Mouse (Mus musculus) myocyte (in vitro differentiated cells): Measurements from ENCODE around the gene Pnck.

Experiments used
- E2F4 ChIP-seq: IDR thresholded peaks from one replicate; pipeline ENCODE4 v1.6.1; 2011; ENCODE audit warnings: mild to moderate bottlenecking, control low read depth, moderate library complexity; ENCODE audit not compliant: insufficient read depth
- MYOG ChIP-seq, 3 experiments: IDR thresholded peaks; one replicate each; pipeline ENCODE4 v1.6.1; 2011; ENCODE audit warnings: control low read depth in 2 of 3, low read depth in 2 of 3, mild to moderate bottlenecking in 2 of 3; ENCODE audit not compliant: insufficient read length in 2 of 3, control insufficient read depth in 1 of 3, insufficient read depth in 1 of 3
- POLR2A ChIP-seq: IDR thresholded peaks from one replicate; pipeline ENCODE4 v1.6.1; 2011; ENCODE audit warnings: low read depth, mild to moderate bottlenecking, control low read depth, moderate library complexity; ENCODE audit not compliant: insufficient read length
- POLR2AphosphoS2 ChIP-seq: IDR thresholded peaks from one replicate; pipeline ENCODE4 v1.6.1; 2011; ENCODE audit warnings: low read depth, control low read depth; ENCODE audit not compliant: insufficient read length
- REST ChIP-seq: IDR thresholded peaks from one replicate; pipeline ENCODE4 v1.6.1; 2011; ENCODE audit warnings: mild to moderate bottlenecking, control low read depth, moderate library complexity; ENCODE audit not compliant: insufficient read depth, insufficient read length
- SRF ChIP-seq: IDR thresholded peaks from one replicate; pipeline ENCODE4 v1.6.1; 2011; ENCODE audit warnings: low read depth; ENCODE audit not compliant: control insufficient read depth, insufficient read length
- TCF12 ChIP-seq: IDR thresholded peaks from one replicate; pipeline ENCODE4 v1.6.1; 2011; ENCODE audit warnings: mild to moderate bottlenecking, control low read depth; ENCODE audit not compliant: poor library complexity, insufficient read depth, severe bottlenecking
- USF1 ChIP-seq: IDR thresholded peaks from one replicate; pipeline ENCODE4 v1.6.1; 2011; ENCODE audit warnings: low read depth, mild to moderate bottlenecking, control low read depth, moderate library complexity

GRCm38 (mm10) chrX:73619401-73619800 lies 40.5 kb downstream of the Pnck start:
- TF ChIP-seq POLR2A (no peak), MYOG (IDR thresholded peaks at IDR 0.05; ENCODE audit: control insufficient read depth in 1 of 3, insufficient read depth in 1 of 3, insufficient read length in 2 of 3, low read depth in 2 of 3) (no peak), TCF12 (no peak), REST (no peak), USF1 (no peak), E2F4 (no peak), POLR2AphosphoS2 (no peak), SRF (no peak)
